Mouse (Mus musculus): ENCODE measurements at regions not wholly inside any gene's neighbourhood (a gene's known extent, or its start where the extent isn't known, plus 50 kb on each side); places are given as distances from the start of the nearest gene placed in this dataset.

- no peak for DNase-seq
These were observed 203.6 kb upstream of the Ankrd55 start for GRCm38 (mm10) chr13:112084484-112085278.

DNA sequence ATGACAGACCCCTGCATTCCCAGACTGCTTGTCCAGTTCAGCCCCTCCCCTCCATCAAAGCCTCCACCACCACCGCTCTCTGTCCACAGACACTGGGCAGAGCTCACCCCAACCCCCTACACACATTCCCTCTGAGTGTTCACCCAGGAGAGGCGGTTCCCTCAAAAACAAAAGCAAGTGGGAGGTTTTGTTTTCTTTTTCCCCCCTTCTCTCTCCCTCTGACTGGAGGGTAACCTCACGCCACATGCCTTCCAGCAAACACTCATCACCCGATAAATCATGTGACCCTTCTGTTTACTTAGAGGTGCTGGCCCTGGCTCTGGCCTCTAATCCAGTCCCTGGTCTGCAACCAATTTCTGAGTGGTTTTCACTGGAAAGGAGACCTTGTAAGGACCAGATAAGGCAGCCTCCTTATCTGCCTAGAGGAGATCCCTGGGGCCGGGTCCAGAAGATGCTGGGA lies 199.9 kb upstream of the Ankrd55 start:
- DNase-seq = peak; percentile 72

- no peak for DNase-seq
These were observed 197.5 kb upstream of the Ankrd55 start for GRCm38 (mm10) chr13:112090737-112091136.

DNA sequence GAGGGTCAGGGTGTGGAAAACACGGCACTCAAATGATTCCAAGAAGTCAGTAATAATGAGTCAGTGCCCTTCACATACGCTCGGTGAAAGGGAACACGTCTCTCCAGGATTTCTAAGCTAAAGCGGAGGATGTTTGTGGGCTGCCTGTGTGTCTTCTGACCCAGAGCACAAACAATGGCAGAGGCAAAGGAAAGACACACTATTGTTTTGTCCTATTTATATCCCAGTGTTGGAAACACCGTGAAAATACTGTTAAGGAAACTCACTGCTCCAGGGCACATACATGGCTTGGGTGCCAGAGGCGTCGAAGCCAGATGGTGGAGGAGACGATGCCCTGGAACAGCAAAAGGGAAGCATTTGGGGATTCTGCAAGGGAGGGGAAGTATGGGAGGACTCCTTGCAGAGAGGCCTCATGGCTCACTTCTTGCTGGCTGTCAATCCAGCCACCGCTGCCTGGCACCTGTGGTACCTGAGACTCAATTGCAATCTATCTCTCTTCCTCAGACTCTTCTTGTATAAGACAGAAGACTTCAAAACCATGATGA lies 192.6 kb upstream of the Ankrd55 start:
- DNase-seq = no peak

GRCm38 (mm10) chr13:112099953-112100591 lies 188.2 kb upstream of the Ankrd55 start:
- no peak for DNase-seq

DNA sequence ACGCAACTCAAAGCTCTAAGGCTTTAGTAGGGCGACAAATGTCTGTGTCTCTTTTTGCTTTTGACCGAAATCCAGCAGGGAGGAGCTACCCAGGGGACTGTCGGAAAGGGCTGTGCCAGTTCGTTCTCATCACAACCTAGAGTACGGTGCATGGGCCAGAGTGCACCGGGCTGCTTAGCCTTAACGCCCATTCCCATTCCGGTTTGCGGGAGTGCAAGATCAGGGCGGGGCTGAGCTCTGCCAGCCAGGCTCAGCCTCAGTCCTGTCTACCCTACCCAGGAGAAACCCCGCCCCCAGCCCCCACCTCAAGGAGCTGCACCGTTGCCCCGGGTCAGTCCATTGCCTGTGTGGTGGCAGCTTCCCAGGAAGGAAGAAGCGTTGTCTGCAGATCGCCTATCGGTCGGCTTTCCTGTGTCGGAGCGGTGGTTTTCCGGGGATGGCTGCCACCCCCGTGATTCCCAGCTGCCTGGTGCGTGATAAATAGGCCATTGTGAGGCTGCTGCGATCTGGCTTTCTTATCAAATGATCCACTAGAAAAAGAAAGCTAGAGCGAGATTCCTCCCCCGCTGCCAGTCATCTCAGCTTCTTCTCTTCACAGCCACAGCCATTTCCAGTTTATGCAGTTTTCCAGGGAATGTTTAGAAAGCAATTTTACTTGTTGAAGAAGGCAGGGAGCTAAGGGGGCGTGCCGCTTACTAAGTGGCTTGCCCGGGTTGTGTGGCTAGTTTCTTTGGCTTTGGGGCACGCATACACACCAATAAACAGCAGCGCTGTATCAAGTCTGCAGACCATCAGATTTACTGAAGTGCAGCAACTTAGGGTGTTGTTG lies 187.4 kb upstream of the Ankrd55 start:
- peak; percentile 85 for DNase-seq

- peak; percentile 30 for DNase-seq
These were observed 186.9 kb upstream of the Ankrd55 start for GRCm38 (mm10) chr13:112101421-112101756.

DNA sequence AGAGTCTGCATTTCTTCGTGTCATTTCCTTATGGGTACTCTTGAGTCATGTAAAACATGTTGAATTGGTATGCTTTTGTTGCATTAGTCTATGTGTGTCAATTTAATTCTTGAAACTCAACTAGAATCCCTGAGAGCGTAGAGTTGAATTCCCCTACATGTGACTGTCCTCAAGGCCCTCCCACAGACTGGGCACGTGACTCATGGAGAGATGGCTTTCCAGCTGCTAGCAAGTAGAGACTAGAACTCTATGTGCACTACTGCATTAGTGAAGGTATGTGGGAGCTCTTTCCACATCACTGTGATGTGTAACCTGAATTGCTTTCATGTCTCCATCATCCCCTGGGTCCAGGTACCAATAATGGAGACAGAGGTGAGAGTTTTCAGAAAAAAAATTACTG lies 182.3 kb upstream of the Ankrd55 start:
- no peak for DNase-seq

GRCm38 (mm10) chr13:112114741-112115201 lies 173.5 kb upstream of the Ankrd55 start:
- DNase-seq = no peak

- no peak for DNase-seq
These were observed 172.0 kb upstream of the Ankrd55 start for GRCm38 (mm10) chr13:112116101-112116726.

GRCm38 (mm10) chr13:112118564-112118963 lies 169.7 kb upstream of the Ankrd55 start:
- no peak for DNase-seq

GRCm38 (mm10) chr13:112119611-112120041 lies 168.6 kb upstream of the Ankrd55 start:
- no peak for DNase-seq

- no peak for DNase-seq
These were observed 167.9 kb upstream of the Ankrd55 start for GRCm38 (mm10) chr13:112120346-112120745.

DNA sequence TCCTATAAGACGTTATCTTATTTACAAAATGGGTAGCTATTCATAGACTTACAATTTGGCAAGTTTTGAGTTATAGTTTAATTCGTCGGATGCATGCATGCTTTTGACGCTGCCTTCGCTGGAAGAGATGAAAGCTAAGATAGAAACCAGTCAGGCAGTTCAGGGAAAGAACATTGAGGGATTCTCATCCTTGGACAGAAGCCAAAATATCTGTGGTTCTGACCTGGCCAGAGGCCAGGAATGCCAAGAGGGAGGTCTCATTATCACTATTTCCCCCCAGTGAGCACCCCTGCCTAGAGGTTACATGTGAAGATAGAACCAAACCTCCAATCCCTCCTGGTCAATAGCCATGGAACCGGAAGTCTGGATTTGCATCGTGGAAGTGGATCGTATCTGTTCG lies 167.1 kb upstream of the Ankrd55 start:
- DNase-seq = no peak

DNA sequence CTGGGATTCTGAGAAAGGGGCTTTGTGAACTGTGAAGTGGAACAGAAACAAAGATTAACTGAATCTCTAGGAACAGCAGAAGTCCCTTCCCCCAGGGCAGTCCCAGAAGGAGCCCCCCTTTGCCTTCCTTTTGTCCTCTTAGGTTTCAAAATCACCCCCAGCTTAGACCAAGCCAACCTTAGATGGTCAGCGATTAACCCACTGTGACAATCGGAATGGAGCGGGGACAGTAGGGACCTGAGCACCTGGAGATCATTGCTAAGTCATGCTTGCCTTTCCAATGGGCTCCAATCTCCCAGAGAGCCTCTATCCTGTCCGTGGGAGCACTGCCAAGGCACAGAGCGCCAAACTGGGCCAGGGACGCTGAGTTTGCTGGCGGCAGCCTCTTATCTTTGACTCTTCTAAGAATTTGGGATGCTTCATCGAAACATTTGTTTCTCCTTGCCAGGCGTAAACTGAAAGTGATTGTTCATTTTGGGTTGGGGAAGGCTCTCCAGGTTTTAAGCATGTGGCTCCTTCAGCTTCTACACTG lies 165.3 kb upstream of the Ankrd55 start:
- no peak for DNase-seq

DNA sequence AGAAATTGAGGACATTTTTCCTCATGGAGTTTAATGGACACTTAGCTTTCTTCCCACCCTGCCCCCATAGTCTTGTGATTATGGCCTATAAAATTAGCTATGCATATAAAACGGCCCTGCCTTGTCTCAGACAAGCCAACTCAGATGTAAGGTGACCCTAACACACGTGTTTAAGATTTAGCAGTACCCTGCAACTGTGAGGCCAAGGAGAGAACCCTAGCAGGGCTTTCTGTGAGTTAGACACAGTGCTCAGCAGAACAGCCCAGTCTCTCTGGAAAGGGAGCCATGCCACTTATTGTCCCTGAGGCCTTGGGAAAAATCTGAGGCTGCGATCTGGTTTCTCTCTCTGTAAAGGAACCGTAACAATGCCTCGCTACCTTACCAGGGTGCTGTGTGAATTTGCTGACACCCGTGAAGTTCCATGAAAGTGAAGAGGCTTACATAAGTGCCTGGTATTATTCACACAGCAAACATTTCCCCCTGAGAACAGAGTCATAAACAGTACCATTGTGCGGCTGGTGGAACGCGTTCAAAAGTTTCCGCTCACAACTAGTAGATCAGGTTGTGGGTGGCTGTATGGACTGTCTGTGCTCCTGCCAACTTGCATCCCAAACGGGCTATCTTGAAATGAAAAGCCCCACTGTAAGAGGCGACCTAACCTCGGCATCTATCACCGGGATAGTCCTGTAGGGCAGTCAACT lies 162.3 kb upstream of the Ankrd55 start:
- DNase-seq = no peak

GRCm38 (mm10) chr13:112130220-112130619 lies 158.0 kb upstream of the Ankrd55 start:
- no peak for DNase-seq

DNA sequence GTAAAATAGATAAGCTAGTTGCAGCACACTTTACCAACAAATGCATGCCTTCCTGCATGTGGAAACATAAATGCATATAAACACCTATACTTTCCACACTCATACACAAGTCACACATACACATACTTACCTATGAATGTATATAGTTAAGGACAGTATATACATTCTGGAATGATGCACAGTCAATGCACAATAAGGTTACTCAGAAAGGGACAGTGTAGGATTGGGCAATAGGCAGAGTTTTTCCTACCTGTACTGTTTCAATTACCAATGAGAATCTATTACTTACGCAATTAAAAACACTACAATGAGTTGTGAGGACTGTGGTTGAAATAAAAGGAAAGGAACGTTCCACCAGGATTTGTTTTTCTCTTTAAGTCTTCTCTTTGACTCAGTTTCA lies 157.5 kb upstream of the Ankrd55 start:
- DNase-seq = no peak

GRCm38 (mm10) chr13:112131191-112131590 lies 157.1 kb upstream of the Ankrd55 start:
- DNase-seq = no peak

DNA sequence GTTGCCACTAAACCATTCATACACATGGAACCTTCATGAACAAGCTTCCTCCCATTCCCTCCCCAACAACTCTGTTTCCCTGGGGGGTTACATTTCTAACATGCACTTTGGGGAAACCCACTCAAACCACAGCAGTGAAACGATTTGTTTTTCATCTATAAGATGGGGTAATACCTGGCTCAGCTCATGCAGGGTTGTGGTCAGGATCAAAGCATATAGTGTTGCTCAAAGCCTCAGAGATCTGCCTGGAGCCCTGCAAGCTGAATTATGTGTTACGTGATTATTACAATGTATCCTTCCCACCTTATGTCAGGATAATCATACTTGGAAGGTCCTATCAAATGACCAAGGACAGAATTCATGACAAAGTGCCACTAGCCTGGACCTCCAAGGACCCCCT lies 154.5 kb upstream of the Ankrd55 start:
- DNase-seq = no peak

- no peak for DNase-seq
These were observed 153.6 kb upstream of the Ankrd55 start for GRCm38 (mm10) chr13:112134701-112135100.

GRCm38 (mm10) chr13:112135777-112136176 lies 152.5 kb upstream of the Ankrd55 start:
- no peak for DNase-seq

All from embryo, embryonic 11 days (tissue).